Mouse (Mus musculus): ENCODE data around the gene Uggt2. TPM values are rescaled to one million over a fixed set of nuclear protein-coding genes. Genes with fewer than 3 reads are reported as not detected.

The Uggt2 gene
- 10 to 100 TPM; 11.0 to 11.4 TPM for total RNA-seq (2021)
- long read RNA-seq, experiment 1, partial matches to known transcripts: 2 of 7 reads
- long read RNA-seq, experiment 1, other reads (novel, unspliced or antisense): 3 of 7 reads
- long read RNA-seq, experiment 2, full-length matches to known transcripts: 3 of 7 reads
- long read RNA-seq, experiment 2, partial matches to known transcripts: 2 of 7 reads
- long read RNA-seq, experiment 2, other reads (novel, unspliced or antisense): 2 of 7 reads

DNA sequence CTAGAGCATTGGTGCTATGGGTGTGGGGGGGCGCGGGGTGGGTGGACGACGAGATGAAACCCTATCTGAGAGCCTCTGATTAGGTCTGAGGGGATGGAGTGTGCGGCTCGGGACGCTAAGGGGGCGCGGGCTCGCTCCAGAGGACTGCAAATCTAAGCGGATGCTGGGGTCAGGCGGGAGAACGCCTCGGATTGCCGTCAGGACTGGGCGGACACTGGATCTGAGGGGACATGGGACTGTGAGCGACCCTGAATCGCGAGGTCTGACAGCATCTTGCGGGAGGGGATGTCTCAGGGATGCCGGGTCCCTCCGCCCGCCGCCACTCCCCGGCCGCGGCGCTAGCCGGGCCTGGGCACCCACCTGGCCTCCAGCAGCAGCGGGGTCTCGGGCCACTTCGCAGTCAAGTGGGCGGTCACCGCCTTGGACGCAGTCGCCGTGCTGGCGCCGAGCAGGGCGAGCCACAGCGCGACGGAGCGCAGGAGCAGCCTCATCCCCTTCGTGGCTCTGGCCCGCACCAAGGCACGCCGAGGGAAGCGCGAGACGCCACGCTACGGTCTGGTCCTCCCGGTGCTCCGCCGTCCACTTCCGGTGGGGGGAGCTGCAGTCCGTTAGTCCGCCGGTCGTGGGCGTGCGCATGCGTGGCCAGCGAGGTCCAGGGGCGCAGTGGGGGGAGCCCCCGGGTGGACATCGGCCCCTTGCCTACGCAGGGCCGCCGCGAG lies at the start of gene Uggt2:
Gene Uggt2 (minus strand): TSS at position 580 of the 719 bp plus-strand sequence.
- DNase-seq (ENCODE audit: low spot score in 2 of 2): peak; percentile 85 to 88

DNA sequence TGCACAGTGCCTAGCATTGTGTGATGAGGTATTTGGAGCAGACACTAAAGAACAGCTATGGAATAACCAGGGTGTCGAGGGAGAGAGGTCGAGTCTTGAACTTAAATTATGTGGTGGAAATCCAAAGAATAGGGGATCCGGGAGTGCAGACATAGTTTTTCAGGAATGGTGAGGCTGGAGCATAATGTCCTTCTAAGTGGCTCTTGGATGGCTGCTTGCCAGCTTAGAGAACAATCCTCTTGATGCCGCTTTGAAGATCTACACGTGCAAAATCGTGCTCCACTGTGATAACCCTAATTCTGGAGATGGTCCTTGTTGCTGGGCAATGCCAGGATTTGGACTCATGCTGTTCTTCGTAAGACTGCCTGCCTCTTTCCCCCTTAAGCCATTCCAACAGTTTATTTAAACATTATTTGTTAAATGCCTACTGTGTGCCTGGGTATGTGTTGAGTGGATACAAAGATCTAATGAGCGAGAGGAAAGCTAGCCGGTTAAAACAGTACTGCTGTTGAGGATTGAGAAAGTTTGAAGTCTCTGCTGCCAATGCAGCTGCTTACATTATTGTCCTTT lies 40.2 kb upstream of the Uggt2 start:
- DNase-seq (ENCODE audit: low spot score in 2 of 2): no peak

GRCm38 (mm10) chr14:119138786-119139100 lies 39.5 kb upstream of the Uggt2 start:
- peak in 1 of 2 experiments; percentile 10 for DNase-seq (ENCODE audit: low spot score in 2 of 2)

- peak; percentile 17 to 20 for DNase-seq (ENCODE audit: low spot score in 2 of 2)
Measured at GRCm38 (mm10) chr14:119137906-119138785, 38.9 kb upstream of the Uggt2 start, which contains the start of gene Hs6st3. TSS of gene Hs6st3 (plus strand) at chr14:119138341.

- DNase-seq (ENCODE audit: low spot score in 2 of 2): peak; percentile 19 to 54
Measured at GRCm38 (mm10) chr14:119137512-119137905, 38.3 kb upstream of the Uggt2 start.

GRCm38 (mm10) chr14:119127330-119127729 lies 28.1 kb upstream of the Uggt2 start:
- DNase-seq (ENCODE audit: low spot score in 2 of 2): no peak

DNA sequence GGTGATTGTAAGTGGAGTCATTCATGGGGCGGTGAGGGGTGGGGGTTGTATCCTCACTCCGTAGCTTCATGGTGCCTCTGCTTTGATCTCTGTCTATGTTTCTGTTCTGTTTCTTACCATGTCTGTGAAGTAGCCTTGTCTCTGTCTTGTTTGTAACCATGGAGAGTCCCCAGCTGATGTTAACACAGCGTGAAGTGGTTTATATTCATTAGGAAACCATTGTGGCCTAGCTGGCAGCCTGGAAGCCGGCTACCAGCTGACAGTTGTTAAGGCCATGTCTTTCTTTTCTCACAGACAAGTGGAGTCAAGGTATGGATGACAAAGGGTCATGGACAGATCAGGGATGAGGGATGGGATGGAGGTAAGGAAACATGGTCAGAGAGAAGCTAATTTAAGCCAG lies 26.6 kb upstream of the Uggt2 start:
- DNase-seq (ENCODE audit: low spot score in 2 of 2): no peak

DNA sequence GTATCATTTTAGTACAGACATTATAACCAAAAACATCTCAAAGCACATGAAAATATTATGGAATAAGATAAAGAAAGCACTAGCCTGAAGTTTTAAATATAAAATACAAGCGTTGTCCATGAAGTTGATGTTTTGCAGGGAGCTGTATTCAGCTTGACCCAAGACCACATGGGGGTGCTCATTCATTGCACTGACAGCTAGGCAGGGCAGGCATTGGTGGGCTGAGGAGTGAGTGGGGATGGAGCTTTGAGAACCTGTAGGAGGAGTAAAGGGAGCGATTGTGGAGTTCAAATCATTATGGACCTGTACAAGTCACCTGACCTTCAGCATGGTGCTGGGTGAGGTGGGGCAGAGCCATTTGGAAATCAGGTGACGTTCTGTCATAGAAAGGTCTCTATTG lies 24.8 kb upstream of the Uggt2 start:
- no peak for DNase-seq (ENCODE audit: low spot score in 2 of 2)

- no peak for DNase-seq (ENCODE audit: low spot score in 2 of 2)
Measured at GRCm38 (mm10) chr14:119123582-119123981, 24.4 kb upstream of the Uggt2 start.

GRCm38 (mm10) chr14:119112558-119112957 lies 13.3 kb upstream of the Uggt2 start:
- DNase-seq (ENCODE audit: low spot score in 2 of 2): no peak

- no peak for DNase-seq (ENCODE audit: low spot score in 2 of 2)
Measured at GRCm38 (mm10) chr14:119109776-119110218, 10.6 kb upstream of the Uggt2 start.

- DNase-seq (ENCODE audit: low spot score in 2 of 2): no peak
Measured at GRCm38 (mm10) chr14:119108776-119109301, 9.6 kb upstream of the Uggt2 start.

GRCm38 (mm10) chr14:119107591-119107990 lies 8.4 kb upstream of the Uggt2 start:
- DNase-seq (ENCODE audit: low spot score in 2 of 2): no peak

DNA sequence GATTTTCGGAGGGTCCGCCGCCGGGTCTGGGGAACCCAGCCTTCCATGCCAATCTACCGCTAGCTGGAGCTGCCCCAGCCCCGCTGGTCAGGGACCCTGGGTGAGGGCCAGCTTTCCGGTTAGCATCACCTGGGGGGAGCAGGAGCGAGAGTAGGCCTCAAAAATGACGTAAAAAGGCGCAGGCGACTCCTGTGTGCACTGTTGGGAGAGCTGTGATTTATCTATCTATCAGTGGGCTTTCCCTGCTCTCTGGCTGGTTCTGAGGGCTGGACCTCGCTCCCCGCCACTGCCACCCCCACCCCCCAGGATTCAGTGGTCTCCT lies 301 bp upstream of the Uggt2 start:
- DNase-seq (ENCODE audit: low spot score in 2 of 2): no peak

DNA sequence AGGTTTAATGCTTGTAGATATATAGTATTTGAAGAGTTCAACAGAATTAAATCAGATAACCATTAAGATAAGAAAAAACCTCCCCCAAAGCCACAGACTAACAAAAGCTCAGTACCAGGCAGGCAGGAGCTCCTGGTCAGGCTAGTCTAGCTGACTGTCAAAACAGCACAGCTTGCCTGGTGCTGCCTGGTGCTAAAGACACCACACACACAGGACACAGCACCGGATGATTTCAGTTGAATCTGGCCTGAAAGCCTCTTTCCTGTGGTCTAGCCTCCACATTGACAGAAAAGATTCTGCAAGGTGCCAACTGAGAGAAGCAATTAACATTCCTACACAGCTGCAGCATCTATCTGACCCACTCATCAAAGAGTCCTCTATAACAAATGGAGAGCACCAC lies 37.4 kb downstream of the Uggt2 start:
- DNase-seq (ENCODE audit: low spot score in 2 of 2): no peak

GRCm38 (mm10) chr14:119060682-119061081 lies 38.5 kb downstream of the Uggt2 start:
- no peak for DNase-seq (ENCODE audit: low spot score in 2 of 2)

GRCm38 (mm10) chr14:119057014-119057413 lies 42.2 kb downstream of the Uggt2 start:
- DNase-seq (ENCODE audit: low spot score in 2 of 2): no peak

- DNase-seq (ENCODE audit: low spot score in 2 of 2): no peak
Measured at GRCm38 (mm10) chr14:119052969-119053368, 46.3 kb downstream of the Uggt2 start.

GRCm38 (mm10) chr14:119052361-119052760 lies 46.9 kb downstream of the Uggt2 start:
- no peak for DNase-seq (ENCODE audit: low spot score in 2 of 2)

DNA sequence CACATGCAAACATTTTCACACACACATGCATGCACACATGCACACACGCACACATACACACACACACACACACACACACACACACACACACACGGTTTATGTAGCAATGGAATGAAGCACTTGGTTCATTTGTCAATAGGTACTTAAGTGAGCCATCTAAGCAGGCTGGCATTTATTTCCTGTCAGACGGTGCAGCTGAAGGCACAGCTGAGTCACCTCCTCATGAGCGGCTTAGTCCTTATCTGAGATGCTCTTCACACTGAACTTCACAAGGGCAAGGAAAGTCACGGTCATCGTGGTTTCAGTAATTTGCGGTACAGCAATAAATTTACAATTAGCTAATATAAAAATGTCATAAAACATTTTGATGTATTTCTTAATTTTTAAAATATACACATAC lies 55.5 kb downstream of the Uggt2 start:
- no peak for DNase-seq (ENCODE audit: low spot score in 2 of 2)

GRCm38 (mm10) chr14:119040253-119040652 lies 59.0 kb downstream of the Uggt2 start:
- peak in 1 of 2 experiments; percentile 15 for DNase-seq (ENCODE audit: low spot score in 2 of 2)
